Mouse (Mus musculus): Measurements from ENCODE around the gene Cd96. TPM values are rescaled to one million over a fixed set of nuclear protein-coding genes. Genes with fewer than 3 reads are reported as not detected.

Gene Cd96
- total RNA-seq, 2 experiments from 2014 or later, result not detected

Other genes with a start within 250 kb of the Cd96 start
- 1 to 10 TPM; 9.4 to 9.9 TPM for gene Phldb2, start 166.7 kb downstream of the Cd96 start, total RNA-seq (2021)
- gene Plcxd2, start 110.0 kb downstream of the Cd96 start, total RNA-seq (2021), result under 1 TPM; 0.15 to 0.19 TPM
- 10 to 100 TPM; 14.6 to 16.0 TPM for gene Gm4737, start 34.8 kb upstream of the Cd96 start, total RNA-seq (2021)

All from gastrocnemius, postnatal 25 days (tissue).